Mouse (Mus musculus) small intestine, adult 2 months (tissue): ENCODE results near the gene Pla2g1b.

ENCODE experiments used
- CTCF ChIP-seq: fragments of 200-500 bp; IDR thresholded peaks from 2 replicates; pipeline ENCODE4 v1.5.1; 2012; ENCODE audit warnings: low read depth, mild to moderate bottlenecking, control low read depth, inconsistent platforms, low read length, moderate library complexity, mixed read lengths; ENCODE audit not compliant: insufficient replicate concordance, insufficient read length; ENCODE audit errors: extremely low read depth
- POLR2A ChIP-seq: fragments of 200-500 bp; IDR thresholded peaks from 2 replicates; pipeline ENCODE4 v1.6.1; 2012; ENCODE audit warnings: low read depth, mild to moderate bottlenecking, control low read depth, inconsistent platforms, low read length, moderate library complexity

DNA sequence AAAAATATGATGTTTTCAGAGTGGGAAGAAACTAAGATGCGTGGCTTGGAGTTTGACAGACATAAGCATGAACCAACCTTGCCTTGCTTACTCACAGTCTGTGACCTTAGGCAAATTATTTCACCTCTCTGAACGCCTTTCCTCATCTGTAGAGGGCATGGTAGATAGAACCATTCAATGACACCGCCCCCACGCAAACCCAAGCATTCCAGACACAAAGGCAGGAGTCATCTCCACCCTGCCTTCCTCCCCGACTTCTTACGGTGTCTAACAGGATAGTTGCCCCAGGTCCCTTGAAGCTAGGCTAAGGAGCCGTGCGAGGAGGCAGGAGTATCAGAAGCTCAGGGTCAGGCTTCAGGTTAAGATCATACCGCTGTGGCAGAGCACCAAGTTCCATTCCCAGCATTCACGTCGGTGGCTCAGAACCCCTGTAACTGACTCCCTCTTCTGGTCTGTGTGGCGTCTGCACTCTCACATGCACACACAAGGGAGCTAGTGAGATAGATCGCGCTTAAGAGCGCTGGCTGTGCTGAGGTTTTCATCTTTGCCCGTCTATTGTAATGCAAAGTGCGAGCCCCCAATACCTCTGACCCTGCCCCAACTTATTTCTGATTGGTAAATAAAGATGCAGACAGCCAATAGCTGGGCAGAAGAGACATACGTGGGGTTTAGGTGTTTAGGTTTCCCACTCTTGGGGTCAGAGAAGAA, 1.5 kb upstream of the Pla2g1b start:
- no peak for TF ChIP-seq POLR2A
- no peak for TF ChIP-seq CTCF
